Mouse (Mus musculus): ENCODE data around the gene Dyrk1a.
"Not testable (repeated sequence)": the region's sequence is repeated elsewhere in the genome, so short reads cannot be mapped to it uniquely, and the experiment has no call there.

Gene Dyrk1a

DNA sequence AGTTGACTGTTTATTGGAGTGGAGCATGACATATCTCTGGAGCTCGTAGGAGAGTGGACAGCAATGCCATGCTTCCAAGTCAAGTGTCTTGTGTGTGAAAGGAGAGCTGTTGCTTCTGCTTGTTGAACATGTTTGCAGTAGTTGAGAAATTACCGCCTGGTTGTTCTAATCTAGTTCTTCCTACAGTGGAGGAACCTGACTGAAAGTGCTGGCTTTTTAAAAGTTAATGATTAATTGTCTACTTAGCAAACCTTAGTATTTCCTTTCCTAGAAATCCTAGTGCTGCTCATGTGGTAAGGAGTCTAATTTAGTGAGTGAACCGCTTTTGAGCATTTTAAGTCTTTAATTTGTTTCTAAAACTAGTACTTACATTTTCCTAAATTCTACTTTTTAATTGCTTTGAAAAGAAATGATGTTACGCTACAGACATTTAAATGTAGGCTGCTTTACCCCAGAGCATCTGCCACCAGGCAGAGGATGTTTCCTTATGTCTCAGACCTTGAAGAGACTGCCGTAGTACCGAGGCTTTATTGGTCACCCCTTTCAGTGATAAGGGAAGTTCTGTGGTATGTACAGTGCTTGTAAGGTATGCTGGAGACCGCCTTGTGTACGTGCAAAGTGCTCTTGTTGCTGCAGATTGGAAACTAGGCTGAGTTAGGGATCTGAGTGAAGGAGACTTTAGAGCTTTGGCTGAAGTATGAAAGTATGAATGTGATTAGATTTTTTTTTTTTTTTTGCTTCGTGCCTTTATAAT is 59.3 kb downstream of the Dyrk1a start:
- no peak for DNase-seq (ENCODE audit: extremely low read depth, insufficient read length, low spot score)

DNA sequence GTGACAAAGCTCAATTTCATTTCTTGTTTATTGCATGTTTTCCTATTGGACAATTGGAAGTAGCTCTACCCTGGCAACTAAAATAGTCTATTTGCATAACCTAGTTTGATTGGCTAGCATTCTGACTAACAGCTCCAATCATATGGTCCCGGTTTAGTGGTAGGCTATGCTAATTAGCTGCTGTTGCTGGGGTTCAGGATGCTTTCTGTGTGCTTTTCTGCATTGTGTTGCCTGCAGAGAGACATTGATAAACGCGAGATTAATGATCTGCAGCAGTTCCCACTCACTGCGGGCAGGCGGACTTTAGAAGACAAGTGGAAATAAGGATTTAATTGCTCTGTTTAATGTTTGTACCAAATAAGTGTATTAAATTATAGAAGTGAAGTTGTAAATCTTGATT is 62.2 kb downstream of the Dyrk1a start:
- no peak for DNase-seq (ENCODE audit: extremely low read depth, insufficient read length, low spot score)

DNA sequence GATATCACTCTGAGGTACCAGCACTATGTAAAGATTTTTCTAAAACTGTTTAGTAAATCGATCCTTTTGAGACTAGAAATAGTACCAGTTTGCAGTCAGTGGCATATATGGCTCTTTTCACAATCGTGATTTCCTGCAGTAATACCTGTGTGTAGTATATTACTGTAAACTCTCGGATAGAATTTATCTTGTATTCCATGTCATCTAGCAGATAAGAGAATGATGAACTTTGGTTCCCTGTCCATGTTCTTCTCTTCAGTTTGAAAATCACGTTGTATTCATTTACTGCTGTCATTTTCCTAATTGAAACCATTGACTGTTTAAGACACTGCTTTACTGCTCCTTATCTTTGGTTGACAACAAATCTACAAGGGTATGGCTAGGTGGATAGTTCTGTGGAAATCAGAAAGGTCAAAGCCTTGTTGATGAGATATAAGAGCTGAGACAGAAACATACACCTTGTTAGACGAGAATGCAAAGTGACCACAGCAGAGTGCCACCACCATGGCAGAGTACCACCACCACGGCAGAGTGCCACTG is 62.7 kb downstream of the Dyrk1a start:
- no peak for DNase-seq (ENCODE audit: extremely low read depth, insufficient read length, low spot score)

DNA sequence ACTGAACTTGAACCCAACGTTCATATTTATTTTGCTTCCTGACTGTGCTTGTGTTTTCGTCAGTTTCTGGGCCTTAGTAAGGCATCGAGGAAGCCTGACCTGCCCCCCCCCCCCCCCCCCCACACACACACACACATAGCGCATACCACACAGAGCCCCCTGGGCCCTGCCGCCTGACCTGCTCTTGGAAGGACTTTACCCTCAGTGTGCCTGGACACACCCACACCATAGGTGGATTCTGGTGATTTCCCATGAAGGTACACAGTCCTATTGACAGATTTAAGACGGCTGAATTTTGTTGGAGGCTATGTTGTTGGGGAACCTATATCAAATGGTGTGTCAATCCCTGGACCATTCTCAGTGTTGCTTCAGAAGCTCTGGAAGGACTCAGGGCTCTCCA is 63.2 kb downstream of the Dyrk1a start:
- no peak for DNase-seq (ENCODE audit: extremely low read depth, insufficient read length, low spot score)

DNA sequence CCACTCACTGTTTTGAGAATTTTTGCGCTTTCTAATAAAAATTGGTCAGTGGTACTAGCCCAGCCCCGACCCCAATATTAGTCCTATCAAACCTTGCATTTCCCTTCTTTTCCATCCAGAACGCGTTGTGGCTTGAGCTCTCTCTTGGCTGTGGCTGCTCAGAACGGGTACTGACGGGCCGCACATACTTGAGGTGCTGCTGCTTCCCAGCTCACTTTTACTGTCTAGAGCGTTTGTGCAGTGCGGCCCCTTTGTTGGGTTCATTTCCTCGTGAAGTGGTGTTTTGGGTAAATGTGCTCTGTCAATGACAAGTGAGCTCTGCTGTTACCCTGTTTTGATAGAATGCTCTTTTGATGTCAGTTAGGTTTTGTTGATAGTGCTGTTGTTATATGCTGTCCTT is 67.6 kb downstream of the Dyrk1a start:
- DNase-seq (ENCODE audit: extremely low read depth, insufficient read length, low spot score): no peak

DNA sequence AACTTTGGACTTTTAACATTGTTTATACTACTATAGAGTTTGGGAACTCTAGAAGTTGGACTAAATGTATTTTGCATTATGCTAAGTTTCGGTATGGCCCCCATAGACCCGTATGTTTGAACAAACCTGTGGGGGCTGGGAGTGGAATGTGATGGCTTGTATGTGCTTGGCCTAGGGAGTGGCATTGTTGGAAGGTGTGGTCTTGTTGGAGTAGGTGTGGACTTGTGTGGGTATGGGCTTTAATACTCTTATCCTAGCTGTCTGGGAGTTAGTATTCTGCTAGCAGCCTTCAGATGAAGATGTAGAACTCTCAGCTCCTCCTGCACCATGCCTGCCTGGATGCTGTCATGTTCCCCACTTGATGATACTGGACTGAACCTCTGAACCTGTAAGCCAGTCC is 72.0 kb downstream of the Dyrk1a start:
- no peak for DNase-seq (ENCODE audit: extremely low read depth, insufficient read length, low spot score)

DNA sequence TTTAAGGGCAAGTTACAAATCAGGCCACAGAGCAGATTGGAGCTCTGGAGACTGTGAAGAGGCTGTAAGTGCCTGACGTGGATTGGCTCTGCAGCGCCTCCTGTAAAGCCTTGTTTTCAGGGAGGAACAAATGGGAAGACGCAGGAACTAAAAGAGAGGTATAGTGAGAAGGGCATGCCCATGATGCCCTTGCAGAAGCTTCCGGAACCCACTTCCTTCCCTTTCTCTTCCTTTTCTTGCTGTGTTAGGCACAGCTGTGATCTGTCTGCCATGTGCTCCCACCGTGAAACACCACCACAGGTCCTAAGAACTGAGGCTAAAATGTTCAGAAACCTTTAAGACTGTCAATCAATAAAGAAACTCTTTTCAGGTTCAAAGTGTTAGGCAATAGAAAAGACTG is 77.3 kb downstream of the Dyrk1a start:
- DNase-seq (ENCODE audit: extremely low read depth, insufficient read length, low spot score): no peak

DNA sequence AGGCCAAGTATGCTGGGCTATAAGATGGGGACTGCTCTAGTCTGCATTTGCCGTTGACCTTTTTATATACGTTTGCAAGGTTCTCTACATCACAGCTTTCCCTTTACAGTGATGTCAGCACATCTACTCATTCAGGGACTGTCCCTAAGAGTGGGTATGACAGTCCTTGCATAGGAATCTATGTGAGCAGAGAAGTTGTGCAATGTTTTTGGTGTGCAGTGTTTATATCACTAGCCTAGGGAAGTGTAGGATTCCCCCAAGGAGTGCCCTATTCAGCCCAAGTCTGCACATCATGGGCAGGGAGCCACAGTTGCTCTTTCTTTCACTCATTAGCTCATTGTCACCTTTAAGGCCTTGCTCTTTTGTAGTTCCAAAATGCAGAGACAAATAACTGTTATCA is 78.1 kb downstream of the Dyrk1a start:
- DNase-seq (ENCODE audit: extremely low read depth, insufficient read length, low spot score): no peak

DNA sequence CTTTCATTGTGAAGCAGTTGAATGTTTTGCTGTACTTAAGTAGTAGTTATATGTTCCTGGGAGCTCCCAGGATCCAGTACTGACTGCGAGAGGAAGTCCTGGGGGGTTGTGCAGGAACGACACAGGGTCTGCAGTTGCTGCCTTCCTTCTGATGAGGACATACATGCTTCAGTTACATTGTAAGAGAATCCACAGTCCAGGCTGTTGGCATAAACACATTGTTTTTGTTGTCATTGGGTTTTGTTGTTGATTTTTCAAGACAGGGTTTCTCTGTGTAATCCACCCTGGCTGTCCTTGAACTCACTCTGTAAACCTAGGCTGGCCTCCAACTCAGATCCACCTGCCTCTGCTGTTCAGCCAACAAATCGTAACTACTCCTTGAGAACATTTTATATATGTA is 80.1 kb downstream of the Dyrk1a start:
- DNase-seq (ENCODE audit: extremely low read depth, insufficient read length, low spot score): no peak

DNA sequence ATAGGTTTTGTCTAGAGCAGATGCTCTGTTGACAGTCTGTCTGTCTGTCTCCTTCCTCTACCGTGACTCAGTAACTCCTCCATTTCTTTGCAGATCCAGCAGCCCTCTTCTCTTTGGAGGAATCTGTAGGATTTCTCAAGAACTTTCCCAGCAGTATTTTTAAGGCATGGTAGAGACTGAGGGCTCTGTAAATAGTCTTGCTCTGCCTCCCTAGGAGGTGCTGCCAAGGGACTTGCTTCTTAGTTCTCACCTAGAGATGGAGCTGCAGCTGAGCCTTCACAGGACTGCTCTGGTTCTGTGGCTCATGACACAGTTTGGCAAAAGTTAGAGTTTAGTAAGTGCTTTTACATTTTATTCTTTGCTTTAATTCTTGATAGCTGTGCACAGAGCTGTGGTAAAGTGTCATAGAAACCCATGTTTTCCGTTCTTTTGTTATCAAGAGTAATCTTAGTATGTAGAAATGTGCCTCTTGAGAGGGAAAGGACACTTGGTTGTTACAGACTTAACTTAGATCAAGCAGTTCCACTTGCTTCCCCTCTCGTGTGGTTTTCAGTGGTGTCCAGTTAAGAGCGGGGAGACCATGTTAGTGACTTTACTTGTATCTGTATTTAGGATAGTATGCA is 82.4 kb downstream of the Dyrk1a start:
- DNase-seq (ENCODE audit: extremely low read depth, insufficient read length, low spot score): no peak

DNA sequence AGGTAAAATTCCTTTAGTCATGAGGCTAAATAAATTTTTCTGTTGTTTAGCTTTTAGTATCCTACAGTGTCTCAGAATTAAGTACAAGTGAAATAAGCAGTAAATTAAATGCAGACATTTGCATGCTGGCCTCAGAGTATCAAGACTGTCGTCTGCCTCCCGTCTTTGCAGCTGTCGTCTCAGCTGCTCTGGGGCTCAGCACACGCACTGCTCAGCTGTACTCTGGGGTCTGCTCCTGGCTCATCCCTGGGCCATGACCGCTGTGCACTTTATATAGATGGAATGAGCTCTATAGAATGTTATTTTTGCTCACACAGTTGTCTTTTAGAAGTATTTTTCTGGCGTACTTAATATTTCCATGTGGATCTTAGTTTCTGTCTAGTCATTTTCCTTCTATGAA is 85.3 kb downstream of the Dyrk1a start:
- DNase-seq (ENCODE audit: extremely low read depth, insufficient read length, low spot score): no peak

DNA sequence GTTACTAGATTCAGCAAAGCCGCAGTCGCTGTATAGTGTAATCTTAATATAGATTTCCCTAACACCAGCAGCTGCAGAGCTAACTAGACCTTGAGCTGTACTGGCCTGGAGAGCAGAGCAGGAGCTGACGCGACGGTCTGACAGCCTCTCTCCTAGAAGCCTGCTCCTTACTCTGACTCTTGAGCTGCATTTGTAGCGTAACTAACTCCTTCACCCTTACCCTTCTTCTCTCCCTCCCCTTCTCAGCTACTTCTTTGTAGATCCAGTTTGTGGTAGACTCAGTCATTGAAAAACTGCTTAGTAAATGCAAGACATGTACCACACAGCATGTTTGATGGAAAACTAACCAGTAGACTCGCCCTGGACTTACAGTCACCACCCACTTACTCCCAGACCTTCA is 87.1 kb downstream of the Dyrk1a start:
- DNase-seq (ENCODE audit: extremely low read depth, insufficient read length, low spot score): no peak

DNA sequence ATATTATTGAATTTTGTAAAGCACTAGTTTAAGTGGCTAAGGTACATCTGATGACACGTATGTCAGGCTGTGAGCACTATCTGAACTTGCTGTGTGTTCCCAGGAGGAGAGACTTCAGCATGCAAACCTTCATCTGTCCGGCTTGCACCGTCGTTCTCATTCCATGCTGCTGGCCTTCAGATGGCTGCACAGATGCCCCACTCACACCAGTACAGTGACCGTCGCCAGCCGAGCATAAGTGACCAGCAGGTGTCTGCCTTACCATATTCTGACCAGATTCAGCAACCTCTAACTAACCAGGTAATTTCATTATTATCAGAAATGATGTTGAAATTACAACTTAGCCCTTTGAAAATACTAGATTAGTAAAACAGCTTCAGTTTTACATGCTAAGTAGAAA is 89.6 kb downstream of the Dyrk1a start:
- no peak for DNase-seq (ENCODE audit: extremely low read depth, insufficient read length, low spot score)

DNA sequence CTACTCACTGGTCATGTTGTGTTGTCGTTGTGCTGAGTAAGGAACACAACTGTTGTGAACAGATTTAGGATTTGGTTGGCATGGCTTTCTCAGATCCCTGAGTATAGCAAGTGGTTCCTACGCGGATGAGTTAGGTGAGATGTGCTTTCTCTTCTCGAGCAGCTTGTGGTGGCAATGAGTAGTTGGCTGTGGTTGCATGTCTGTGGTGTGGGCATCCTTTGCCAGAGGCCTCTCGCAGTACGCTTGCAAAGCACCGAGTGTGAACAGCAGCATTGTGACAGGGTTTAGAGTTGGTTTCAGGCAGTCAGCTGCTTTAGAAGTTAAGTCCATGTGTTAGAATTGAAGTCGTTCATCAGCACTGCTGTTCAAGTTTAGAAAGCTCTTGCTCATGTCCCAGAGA is 90.4 kb downstream of the Dyrk1a start:
- DNase-seq (ENCODE audit: extremely low read depth, insufficient read length, low spot score): no peak

DNA sequence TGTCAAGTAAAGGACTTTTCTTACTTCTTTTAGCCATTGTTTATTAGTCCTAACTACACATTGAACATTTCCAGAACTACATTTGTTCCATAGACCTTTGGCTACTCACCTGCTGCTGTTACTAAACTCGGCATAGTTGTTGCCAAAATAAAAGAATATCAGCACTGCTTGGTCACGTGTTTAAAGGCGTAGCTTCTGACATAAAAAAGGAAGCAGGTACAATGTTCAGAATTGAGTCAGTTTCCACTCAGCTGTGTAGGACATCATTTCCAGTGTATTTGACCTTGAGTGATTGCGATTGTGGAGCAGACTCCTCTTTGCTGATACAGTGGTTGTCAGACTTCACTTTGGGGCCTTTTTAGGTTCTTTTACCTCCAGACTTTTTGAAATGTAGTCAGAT is 97.7 kb downstream of the Dyrk1a start:
- no peak for DNase-seq (ENCODE audit: extremely low read depth, insufficient read length, low spot score)

DNA sequence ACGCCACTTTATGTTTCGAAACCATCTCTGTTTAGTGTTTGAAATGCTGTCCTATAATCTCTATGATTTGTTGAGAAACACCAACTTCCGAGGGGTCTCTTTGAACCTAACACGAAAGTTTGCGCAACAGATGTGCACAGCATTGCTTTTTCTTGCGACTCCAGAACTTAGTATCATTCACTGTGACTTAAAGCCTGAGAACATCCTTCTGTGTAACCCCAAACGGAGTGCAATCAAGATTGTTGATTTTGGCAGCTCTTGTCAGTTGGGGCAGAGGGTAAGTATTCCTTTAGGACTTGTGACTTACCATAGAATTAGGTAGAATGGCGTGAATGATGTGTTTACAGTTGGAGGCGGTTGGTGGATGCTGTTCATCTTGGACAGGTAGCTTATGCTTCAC is 101.5 kb downstream of the Dyrk1a start:
- no peak for DNase-seq (ENCODE audit: extremely low read depth, insufficient read length, low spot score)

DNA sequence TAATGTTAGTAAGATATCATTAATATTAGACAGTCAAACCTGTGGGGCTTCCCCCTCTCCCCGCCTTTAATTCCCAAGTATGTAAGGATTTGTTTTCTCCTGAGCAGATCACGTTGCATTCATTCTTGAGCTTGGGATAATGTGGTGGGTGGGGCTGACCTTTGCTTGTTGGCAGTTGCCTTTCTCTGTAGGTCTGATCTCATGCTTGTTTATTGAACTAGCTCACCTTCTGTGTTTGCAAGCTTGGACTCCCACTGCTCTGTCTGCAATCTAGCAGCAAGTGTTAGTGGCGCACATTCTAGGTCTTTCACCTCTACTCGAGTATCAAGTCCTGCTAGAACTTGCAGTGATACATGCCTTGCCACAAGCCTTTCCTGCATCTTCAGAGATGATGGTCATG is 111.1 kb downstream of the Dyrk1a start:
- no peak for DNase-seq (ENCODE audit: extremely low read depth, insufficient read length, low spot score)

DNA sequence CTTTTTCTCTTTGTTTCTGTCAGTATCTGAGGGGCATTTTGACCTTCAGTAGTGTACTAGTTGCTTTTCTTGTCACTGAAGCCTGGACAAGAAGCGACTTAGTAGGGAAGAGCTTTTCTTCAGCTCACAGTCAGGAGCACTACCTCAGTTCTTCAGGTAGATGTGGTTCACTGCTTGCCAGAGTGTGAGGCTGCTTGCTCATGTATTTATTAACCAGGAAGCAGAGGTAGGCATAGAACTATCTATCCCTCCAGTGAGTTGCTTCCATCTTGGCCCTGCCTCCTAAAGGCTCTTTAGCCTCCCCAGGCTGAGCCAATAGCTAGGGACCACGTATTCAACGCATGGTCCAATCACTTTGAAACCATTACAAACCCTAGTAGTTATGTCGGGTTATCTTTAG is 112.0 kb downstream of the Dyrk1a start:
- DNase-seq (ENCODE audit: extremely low read depth, insufficient read length, low spot score): no peak

DNA sequence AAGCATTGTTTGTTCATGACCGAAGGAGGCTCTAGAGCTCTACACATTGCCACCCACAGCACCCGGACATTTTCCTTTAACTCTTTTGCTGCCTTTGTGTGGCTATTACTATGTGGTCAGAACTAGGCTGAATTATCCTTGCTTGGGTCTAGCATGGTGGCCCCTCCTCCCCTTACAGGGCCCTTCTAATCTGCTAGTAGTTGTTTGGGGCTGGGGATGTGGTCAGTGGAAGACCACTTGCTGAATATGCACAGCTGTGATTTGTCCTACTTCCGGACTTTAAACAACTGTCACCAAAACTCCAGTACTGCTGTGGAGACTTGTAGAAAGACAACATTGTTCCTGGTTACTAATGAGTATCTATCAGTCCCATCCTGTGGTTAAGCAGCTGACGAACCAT is 114.2 kb downstream of the Dyrk1a start:
- no peak for DNase-seq (ENCODE audit: extremely low read depth, insufficient read length, low spot score)

DNA sequence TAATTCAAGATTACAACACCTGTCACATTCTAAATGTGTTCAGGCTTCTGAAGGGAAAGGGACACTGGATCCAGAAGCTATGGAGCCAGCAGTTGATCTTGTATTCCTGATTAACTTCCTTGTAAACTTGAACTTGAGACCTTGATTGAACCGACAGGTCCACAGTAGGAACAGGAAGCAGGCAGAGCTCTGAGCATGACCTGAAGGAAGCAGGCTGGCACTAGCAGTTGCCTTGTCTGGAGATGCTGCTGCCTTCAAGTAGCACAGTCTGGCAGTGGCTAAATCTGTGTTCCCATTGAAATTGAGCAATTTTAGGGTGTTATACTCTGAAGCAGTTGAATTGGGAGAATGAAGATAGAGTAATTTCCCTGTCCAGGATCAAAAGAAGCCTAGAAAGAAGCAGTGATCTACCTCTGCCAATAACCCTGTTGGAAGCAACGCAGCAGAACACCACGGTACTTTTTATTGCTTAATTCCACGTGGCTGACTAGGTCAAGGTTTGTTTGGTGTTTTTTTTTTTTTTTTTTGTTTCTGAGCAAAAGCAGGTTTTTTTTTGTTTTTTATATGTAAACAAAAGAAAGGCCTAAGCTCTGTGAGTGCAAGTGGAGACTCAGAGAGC is 124.0 kb downstream of the Dyrk1a start:
- no peak for DNase-seq (ENCODE audit: extremely low read depth, insufficient read length, low spot score)

DNA sequence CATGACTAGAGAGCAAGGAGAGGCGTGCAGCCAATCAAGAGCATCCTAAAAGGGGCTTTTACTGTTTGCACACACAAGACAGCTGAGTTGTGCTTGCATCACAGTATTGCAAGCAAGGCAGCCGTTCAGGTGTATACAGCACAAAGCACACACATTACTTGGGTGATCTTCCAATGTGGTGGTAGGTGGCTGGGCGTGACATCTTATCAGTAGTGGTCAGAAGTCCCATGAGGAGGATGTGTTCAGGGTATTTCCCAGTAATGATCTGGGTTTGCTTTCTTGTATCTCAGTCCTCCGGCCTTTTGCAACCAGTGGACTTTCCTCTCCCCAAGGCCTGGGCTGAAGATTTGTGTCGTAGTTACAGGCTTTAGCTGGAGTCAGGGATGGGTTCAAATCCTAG is 127.7 kb downstream of the Dyrk1a start:
- DNase-seq (ENCODE audit: extremely low read depth, insufficient read length, low spot score): no peak

DNA sequence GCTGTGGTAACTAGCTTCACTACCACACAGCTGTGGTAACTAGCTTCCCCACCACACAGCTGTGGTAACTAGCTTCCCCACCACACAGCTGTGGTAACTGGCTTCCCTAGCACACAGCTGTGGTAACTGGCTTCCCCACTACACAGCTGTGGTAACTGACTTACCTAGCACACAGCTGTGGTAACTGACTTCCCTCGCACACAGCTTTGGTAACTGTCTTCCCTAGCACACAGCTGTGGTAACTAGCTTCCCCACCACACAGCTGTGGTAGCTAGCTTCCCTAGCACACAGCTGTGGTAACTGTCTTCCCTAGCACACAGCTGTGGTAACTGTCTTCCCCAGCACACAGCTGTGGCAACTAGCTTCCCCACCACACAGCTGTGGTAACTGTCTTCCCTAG is 128.4 kb downstream of the Dyrk1a start:
- not testable (repeated sequence) for DNase-seq (ENCODE audit: extremely low read depth, insufficient read length, low spot score)

Measured in 3134 (cell line).